Mouse (Mus musculus) kidney, adult 11 months (tissue): Measurements from ENCODE around the gene C2cd6.

Experiments used
- DNase-seq: peaks from one replicate; pipeline ENCODE4 v3.0.0; 2022

C2cd6 gene

GRCm38 (mm10) chr1:59094705-59095104 is at the start of gene C2cd6:
C2cd6 (minus strand) TSS chr1:59094900.
- DNase-seq = no peak

GRCm38 (mm10) chr1:59142809-59143208 is 48.1 kb upstream of the C2cd6 start:
- peak; percentile 48 for DNase-seq

GRCm38 (mm10) chr1:59134419-59134818 is 39.7 kb upstream of the C2cd6 start:
- no peak for DNase-seq

GRCm38 (mm10) chr1:59128879-59129278 is 34.2 kb upstream of the C2cd6 start:
- DNase-seq = no peak

- DNase-seq = no peak
Measured at GRCm38 (mm10) chr1:59125558-59125957, 30.9 kb upstream of the C2cd6 start.

- peak; percentile 89 for DNase-seq
Measured at GRCm38 (mm10) chr1:59119720-59120457, 25.2 kb upstream of the C2cd6 start, which contains the start of gene Tmem237. Tmem237 (minus strand) TSS chr1:59120408.

- peak; percentile 47 for DNase-seq
Measured at GRCm38 (mm10) chr1:59110524-59110923, 15.8 kb upstream of the C2cd6 start.

GRCm38 (mm10) chr1:59102071-59102470 is 7.4 kb upstream of the C2cd6 start:
- DNase-seq = peak; percentile 57

GRCm38 (mm10) chr1:59101020-59101419 is 6.3 kb upstream of the C2cd6 start:
- DNase-seq = no peak

- peak; percentile 15 for DNase-seq
Measured at GRCm38 (mm10) chr1:59070867-59071266, 23.8 kb downstream of the C2cd6 start.

GRCm38 (mm10) chr1:59067976-59068375 is 26.7 kb downstream of the C2cd6 start:
- peak; percentile 24 for DNase-seq

GRCm38 (mm10) chr1:59063697-59064096 is 31.0 kb downstream of the C2cd6 start:
- no peak for DNase-seq

GRCm38 (mm10) chr1:59056955-59057354 is 37.7 kb downstream of the C2cd6 start:
- peak; percentile 37 for DNase-seq

GRCm38 (mm10) chr1:59051306-59051705 is 43.4 kb downstream of the C2cd6 start:
- no peak for DNase-seq

GRCm38 (mm10) chr1:59037723-59038122 is 57.0 kb downstream of the C2cd6 start:
- no peak for DNase-seq

GRCm38 (mm10) chr1:59021556-59021955 is 73.1 kb downstream of the C2cd6 start:
- peak; percentile 32 for DNase-seq

GRCm38 (mm10) chr1:59009250-59009649 is 85.5 kb downstream of the C2cd6 start:
- DNase-seq = no peak
